Mouse (Mus musculus): ENCODE measurements around the gene Prr15l. TPM values are rescaled to one million over a fixed set of nuclear protein-coding genes. Genes with fewer than 3 reads are reported as not detected.

Prr15l gene
- polyA plus RNA-seq, 1 experiment from 2014 or later = 0.29 TPM

GRCm38 (mm10) chr11:96956009-96956724 is 28.3 kb downstream of the Prr15l start:
- Histone ChIP-seq H3K4me3 (no peak overlapping the region), H3K4me1 (replicated peaks) (no peaks in the 10 kb centered on the region), H3K27ac (no peak overlapping the region), H3K9me3 (no peaks in the 10 kb centered on the region), H3K36me3 (peaks cover 94% of the 10 kb centered on the region), H3K4me2 (no peak overlapping the region), H3K9ac (no peak overlapping the region), H3K27me3 (no peaks in the 10 kb centered on the region)
- 66% methylated on average over 20 of the region's 20 CpGs for WGBS
- no peak for ATAC-seq (ENCODE audit: low FRiP score)

DNA sequence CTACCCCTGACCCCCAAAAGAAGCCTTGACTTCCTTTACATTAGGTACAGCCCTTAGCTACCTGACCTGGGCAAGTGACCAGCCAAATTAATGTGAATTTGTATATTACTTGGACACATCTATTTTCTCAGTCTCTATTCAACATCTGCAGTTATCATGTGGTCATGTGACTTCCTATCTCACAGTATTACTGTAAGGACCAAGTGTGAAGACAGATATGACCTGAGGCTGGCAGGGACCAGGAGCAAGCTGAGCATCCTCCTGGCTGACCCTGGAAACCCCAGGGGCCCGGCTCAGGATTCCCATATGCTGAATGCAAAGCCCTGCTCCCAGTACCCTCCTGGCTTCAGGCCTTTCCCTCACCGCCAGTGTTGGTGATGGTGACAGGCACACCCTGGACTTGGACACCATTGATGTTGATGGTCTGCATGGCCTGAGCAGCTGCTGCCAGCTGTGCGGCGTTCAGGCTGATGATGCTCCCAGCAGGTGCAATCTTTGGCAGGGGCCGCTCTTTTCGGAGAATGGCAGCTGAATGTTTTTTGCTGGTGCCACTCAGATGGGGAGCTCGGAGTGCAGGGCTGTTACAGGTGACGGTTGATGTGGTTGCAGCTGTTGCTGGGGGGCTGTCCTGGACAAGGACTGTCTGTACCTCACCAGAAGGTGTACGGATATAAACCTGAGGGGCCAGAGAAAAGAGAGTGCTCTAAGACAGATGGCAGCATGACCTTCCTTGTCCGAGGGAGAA is 29.3 kb downstream of the Prr15l start:
- H3K9ac ChIP-seq = peak overlapping the region; percentile 8; the same call in 1 of the 2 replicates
- H3K27ac ChIP-seq = no peak overlapping the region
- peaks cover 94% of the 10 kb centered on the region for H3K36me3 ChIP-seq
- WGBS = 95% methylated on average over 10 of the region's 10 CpGs
- no peaks in the 10 kb centered on the region for H3K4me1 ChIP-seq (replicated peaks)
- H3K27me3 ChIP-seq = no peaks in the 10 kb centered on the region
- H3K4me3 ChIP-seq = no peak overlapping the region
- H3K4me2 ChIP-seq = no peak overlapping the region
- ATAC-seq (ENCODE audit: low FRiP score) = no peak
- no peaks in the 10 kb centered on the region for H3K9me3 ChIP-seq

- peaks cover 8% of the 10 kb centered on the region; the same call in 1 of the 2 replicates for H3K4me1 ChIP-seq (replicated peaks)
- peak; percentile 74 for ATAC-seq (ENCODE audit: low FRiP score)
- H3K4me2 ChIP-seq = no peak overlapping the region
- H3K36me3 ChIP-seq = peaks cover 42% of the 10 kb centered on the region
- no peaks in the 10 kb centered on the region for H3K27me3 ChIP-seq
- no peak overlapping the region; the same call in 1 of the 2 replicates for H3K27ac ChIP-seq
- WGBS = 19% methylated on average over 8 of the region's 8 CpGs
- H3K9ac ChIP-seq = no peak overlapping the region
- no peak overlapping the region for H3K4me3 ChIP-seq
- H3K9me3 ChIP-seq = no peaks in the 10 kb centered on the region
These were observed 35.7 kb downstream of the Prr15l start for GRCm38 (mm10) chr11:96963580-96963979.

GRCm38 (mm10) chr11:96966172-96966571 is 38.3 kb downstream of the Prr15l start:
- no peaks in the 10 kb centered on the region for H3K27me3 ChIP-seq
- no peak overlapping the region for H3K4me2 ChIP-seq
- no peak overlapping the region for H3K27ac ChIP-seq
- H3K4me3 ChIP-seq = no peak overlapping the region
- H3K36me3 ChIP-seq = peaks cover 17% of the 10 kb centered on the region
- no peak overlapping the region for H3K9ac ChIP-seq
- H3K4me1 ChIP-seq (replicated peaks) = peaks cover 24% of the 10 kb centered on the region
- ATAC-seq (ENCODE audit: low FRiP score) = no peak
- WGBS = 91% methylated on average over 3 of the region's 3 CpGs
- H3K9me3 ChIP-seq = no peaks in the 10 kb centered on the region

- WGBS = 92% methylated on average over 13 of the region's 13 CpGs
These were observed 39.1 kb downstream of the Prr15l start for GRCm38 (mm10) chr11:96966914-96967543.

GRCm38 (mm10) chr11:96967544-96968269 is 39.8 kb downstream of the Prr15l start:
- Histone ChIP-seq H3K4me1 (replicated peaks) (peaks cover 38% of the 10 kb centered on the region), H3K36me3 (peaks cover 3% of the 10 kb centered on the region), H3K4me2 (no peak overlapping the region), H3K4me3 (no peak overlapping the region), H3K9ac (peak overlapping the region; percentile 43; the same call in 1 of the 2 replicates), H3K27me3 (no peaks in the 10 kb centered on the region), H3K9me3 (no peaks in the 10 kb centered on the region), H3K27ac (no peak overlapping the region)
- 90% methylated on average over 11 of the region's 11 CpGs for WGBS
- no peak for ATAC-seq (ENCODE audit: low FRiP score)

More at GRCm38 (mm10) chr11:96966914-96967543, 39.1 kb downstream of the Prr15l start:
- Histone ChIP-seq H3K4me3 (no peak overlapping the region), H3K9ac (peak overlapping the region; percentile 43; the same call in 1 of the 2 replicates), H3K36me3 (peaks cover 9% of the 10 kb centered on the region), H3K4me2 (no peak overlapping the region), H3K9me3 (no peaks in the 10 kb centered on the region), H3K4me1 (replicated peaks) (peaks cover 32% of the 10 kb centered on the region), H3K27ac (no peak overlapping the region), H3K27me3 (no peaks in the 10 kb centered on the region)
- no peak for ATAC-seq (ENCODE audit: low FRiP score)

DNA sequence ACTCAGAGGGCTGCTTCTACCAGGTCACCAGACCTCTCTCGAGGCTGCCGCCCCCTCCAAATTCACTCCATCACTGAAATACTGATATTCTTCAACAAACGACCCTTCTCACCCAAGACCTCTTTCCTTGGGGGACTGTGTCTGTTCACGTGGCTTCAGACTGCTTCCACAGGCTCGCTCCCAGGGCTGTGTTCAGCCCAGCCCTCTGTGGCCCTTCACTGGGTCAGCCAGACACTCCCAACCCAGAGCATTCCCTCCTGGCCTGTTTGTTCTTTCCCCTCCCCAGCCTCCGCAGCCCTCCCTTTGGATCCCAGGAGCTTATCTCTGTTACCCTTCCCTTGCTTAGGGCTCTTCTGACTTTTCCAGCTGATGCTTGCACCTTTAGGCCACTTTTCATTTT is 40.6 kb downstream of the Prr15l start:
- Histone ChIP-seq H3K36me3 (no peaks in the 10 kb centered on the region; the same call in 1 of the 2 replicates), H3K4me1 (replicated peaks) (peaks cover 41% of the 10 kb centered on the region), H3K9ac (no peak overlapping the region), H3K9me3 (no peaks in the 10 kb centered on the region), H3K4me3 (no peak overlapping the region), H3K27ac (no peak overlapping the region), H3K4me2 (no peak overlapping the region), H3K27me3 (no peaks in the 10 kb centered on the region)
- WGBS = 74% methylated on average over 6 of the region's 6 CpGs
- ATAC-seq (ENCODE audit: low FRiP score) = no peak

DNA sequence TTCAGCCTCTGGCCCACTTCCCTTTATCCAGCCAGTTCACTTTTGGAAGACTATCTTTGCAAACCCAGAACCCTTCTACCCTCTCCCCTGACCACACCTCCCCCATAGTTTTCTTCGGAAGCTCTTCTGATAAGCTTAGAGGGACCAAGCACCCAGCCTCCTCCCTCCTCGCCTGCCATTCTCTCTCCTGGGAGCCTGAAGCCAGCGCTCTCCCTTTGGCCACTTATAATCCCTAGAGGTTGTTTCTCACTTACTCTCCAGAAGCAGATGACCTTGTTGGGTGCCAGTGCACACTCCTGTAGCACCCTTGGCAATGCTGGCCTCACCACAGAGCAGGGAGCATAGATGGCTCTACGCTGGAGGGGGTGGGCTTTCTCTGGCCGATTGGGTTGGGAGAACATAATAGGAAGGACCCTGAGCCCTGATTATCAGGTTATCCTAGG is 41.4 kb downstream of the Prr15l start:
- 81% methylated on average over 5 of the region's 5 CpGs for WGBS
- no peaks in the 10 kb centered on the region for H3K27me3 ChIP-seq
- peaks cover 46% of the 10 kb centered on the region for H3K4me1 ChIP-seq (replicated peaks)
- no peak overlapping the region for H3K4me3 ChIP-seq
- peak overlapping the region; percentile 46 for H3K27ac ChIP-seq
- H3K36me3 ChIP-seq = no peaks in the 10 kb centered on the region; the same call in 1 of the 2 replicates
- no peaks in the 10 kb centered on the region for H3K9me3 ChIP-seq
- H3K9ac ChIP-seq = no peak overlapping the region
- H3K4me2 ChIP-seq = no peak overlapping the region
- ATAC-seq (ENCODE audit: low FRiP score) = no peak

GRCm38 (mm10) chr11:96969746-96970145 is 41.8 kb downstream of the Prr15l start:
- Histone ChIP-seq H3K27me3 (no peaks in the 10 kb centered on the region), H3K9ac (no peak overlapping the region), H3K4me2 (no peak overlapping the region), H3K27ac (peak overlapping the region; percentile 46), H3K4me3 (no peak overlapping the region), H3K36me3 (no peaks in the 10 kb centered on the region; the same call in 1 of the 2 replicates), H3K4me1 (replicated peaks) (peaks cover 49% of the 10 kb centered on the region), H3K9me3 (no peaks in the 10 kb centered on the region)
- 82% methylated on average over 1 of the region's 1 CpGs for WGBS
- ATAC-seq (ENCODE audit: low FRiP score) = no peak

- Histone ChIP-seq H3K36me3 (no peaks in the 10 kb centered on the region; the same call in 1 of the 2 replicates), H3K4me1 (replicated peaks) (peaks cover 55% of the 10 kb centered on the region), H3K9ac (no peak overlapping the region), H3K4me3 (no peak overlapping the region), H3K27me3 (no peaks in the 10 kb centered on the region), H3K27ac (peak overlapping the region; percentile 46; the same call in 1 of the 2 replicates), H3K9me3 (no peaks in the 10 kb centered on the region), H3K4me2 (no peak overlapping the region)
- 81% methylated on average over 3 of the region's 3 CpGs for WGBS
- no peak for ATAC-seq (ENCODE audit: low FRiP score)
These were observed 42.4 kb downstream of the Prr15l start for GRCm38 (mm10) chr11:96970341-96970740.

DNA sequence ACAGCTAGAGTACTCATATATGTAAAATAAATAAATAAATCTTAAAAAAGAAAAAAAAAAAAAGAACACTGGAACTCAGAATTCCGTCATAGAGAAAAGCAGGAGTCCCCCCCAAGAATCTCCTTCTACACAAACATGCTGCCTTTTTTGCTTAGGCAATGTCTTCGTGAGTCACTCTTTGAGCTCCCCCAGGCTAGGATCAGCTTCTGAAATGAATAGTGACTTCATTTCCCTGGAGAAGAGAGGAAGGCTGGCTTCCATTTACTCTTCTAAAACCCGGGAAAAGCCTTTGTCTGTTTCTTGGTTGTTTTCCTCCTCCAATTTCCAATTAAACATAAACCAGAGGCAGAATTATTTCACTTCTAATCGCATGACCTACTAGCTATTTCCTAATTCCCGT is 45.0 kb downstream of the Prr15l start:
- ATAC-seq (ENCODE audit: low FRiP score) = no peak
- Histone ChIP-seq H3K4me1 (replicated peaks) (peaks cover 71% of the 10 kb centered on the region), H3K9ac (no peak overlapping the region)

More for the DNA sequence above, 45.0 kb downstream of the Prr15l start:
- Histone ChIP-seq H3K4me2 (no peak overlapping the region), H3K4me3 (no peak overlapping the region), H3K27me3 (no peaks in the 10 kb centered on the region), H3K27ac (peak overlapping the region; percentile 70; the same call in 1 of the 2 replicates), H3K36me3 (no peaks in the 10 kb centered on the region), H3K9me3 (no peaks in the 10 kb centered on the region)
- 74% methylated on average over 5 of the region's 5 CpGs for WGBS
